Mouse (Mus musculus) spleen, postnatal 4 days (tissue): Measurements from ENCODE around the gene Rhobtb3.
"Not testable (repeated sequence)": the region's sequence is repeated elsewhere in the genome, so short reads cannot be mapped to it uniquely, and the experiment has no call there.

Experiments
- DNase-seq, 2 experiments: peaks; one replicate each; pipeline ENCODE4 v3.0.0; 2022; ENCODE audit warnings: low spot score in 2 of 2

The Rhobtb3 gene

GRCm38 (mm10) chr13:75929071-75929470, 14.7 kb downstream of the Rhobtb3 start:
- not testable (repeated sequence) for DNase-seq

DNA sequence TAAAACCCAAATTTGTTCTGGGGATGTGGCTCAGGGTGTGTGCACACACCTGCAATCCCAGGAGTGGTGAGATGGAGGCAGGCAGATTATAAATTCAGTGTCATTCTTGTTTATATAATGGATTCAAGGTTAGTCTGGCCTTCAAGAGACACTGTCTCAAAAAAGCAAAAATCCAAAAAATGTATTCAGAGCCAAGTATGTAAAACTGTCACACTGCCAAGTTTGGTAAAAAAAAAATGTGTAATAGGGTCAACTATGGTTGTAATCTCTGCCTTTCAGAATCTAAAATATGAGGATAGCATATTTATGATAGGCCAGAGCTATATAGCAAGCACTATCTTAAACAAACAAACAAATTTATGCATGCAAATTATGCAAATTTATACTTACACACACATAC, 15.8 kb downstream of the Rhobtb3 start:
- no peak for DNase-seq

GRCm38 (mm10) chr13:75914151-75914550, 29.6 kb downstream of the Rhobtb3 start:
- no peak for DNase-seq

- DNase-seq = no peak
Measured at GRCm38 (mm10) chr13:75908187-75908586, 35.5 kb downstream of the Rhobtb3 start.

DNA sequence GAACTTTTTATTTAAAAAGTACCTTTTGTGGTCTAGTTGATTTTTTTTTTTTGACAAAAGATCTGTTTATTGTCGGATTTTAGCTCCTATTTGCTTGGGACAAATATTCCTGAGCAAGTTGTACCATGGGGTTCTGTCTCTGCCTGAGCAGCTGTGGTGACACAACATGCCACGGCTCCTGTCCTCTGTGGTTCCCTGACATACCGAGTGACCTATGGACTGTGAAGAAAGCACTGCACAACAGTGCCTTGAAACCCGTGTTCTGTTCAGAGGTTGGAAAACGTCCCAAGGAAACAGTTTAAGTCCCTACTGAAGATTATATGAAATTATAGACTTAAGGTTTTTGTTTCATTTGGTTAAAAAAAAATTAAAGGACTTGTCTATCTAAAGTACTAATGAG, 36.6 kb downstream of the Rhobtb3 start:
- DNase-seq = no peak

GRCm38 (mm10) chr13:75904660-75905059, 39.1 kb downstream of the Rhobtb3 start:
- no peak for DNase-seq

DNA sequence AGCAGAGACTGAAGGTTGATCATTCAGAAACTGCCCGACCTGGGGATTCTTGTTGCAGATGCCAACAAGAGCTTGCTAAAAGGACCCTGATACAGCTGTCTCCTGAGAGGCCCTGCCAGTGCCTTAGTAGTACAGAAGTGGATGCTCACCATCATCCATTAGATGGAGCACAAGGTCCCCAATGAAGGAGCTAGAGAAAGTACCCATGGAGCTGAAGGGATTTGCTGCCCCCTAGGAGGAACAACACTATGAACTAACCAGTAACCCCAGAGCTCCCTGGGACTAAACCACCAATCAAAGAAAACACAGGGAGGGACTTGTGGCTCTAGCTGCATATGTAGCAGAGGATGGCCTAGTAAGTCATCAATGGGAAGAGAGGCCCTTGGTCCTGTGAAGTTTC, 42.8 kb downstream of the Rhobtb3 start:
- not testable (repeated sequence) for DNase-seq

- DNase-seq = no peak
Measured at GRCm38 (mm10) chr13:75892876-75893275, 50.8 kb downstream of the Rhobtb3 start.

- no peak for DNase-seq
Measured at GRCm38 (mm10) chr13:75892291-75892690, 51.4 kb downstream of the Rhobtb3 start.

GRCm38 (mm10) chr13:75891868-75892267, 51.9 kb downstream of the Rhobtb3 start:
- no peak for DNase-seq

- no peak for DNase-seq
Measured at GRCm38 (mm10) chr13:75883792-75884191, 59.9 kb downstream of the Rhobtb3 start.

DNA sequence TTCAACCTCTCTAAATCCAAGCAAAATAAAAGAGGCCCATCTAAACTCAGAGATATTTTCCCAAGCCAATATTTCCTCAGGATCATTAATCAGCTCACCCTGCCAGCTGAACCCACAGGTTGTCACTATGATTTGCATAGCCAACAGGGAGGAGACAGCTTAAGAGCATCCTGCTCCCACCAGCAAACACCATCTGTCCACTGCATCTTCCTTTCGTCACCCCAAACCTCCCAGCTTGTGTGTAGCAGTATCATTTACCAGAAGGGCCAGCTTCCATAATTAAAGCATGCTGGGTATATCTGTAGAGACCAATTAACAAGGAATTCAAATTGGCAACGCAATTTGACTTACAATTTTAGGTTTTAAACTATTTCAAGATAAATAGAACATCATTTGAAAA, 63.2 kb downstream of the Rhobtb3 start:
- no peak for DNase-seq

GRCm38 (mm10) chr13:75879756-75880155, 64.0 kb downstream of the Rhobtb3 start:
- no peak for DNase-seq

- DNase-seq = no peak
Measured at GRCm38 (mm10) chr13:75877907-75878306, 65.8 kb downstream of the Rhobtb3 start.

- DNase-seq = no peak
Measured at GRCm38 (mm10) chr13:75876592-75876991, 67.1 kb downstream of the Rhobtb3 start.

- not testable (repeated sequence) for DNase-seq
Measured at GRCm38 (mm10) chr13:75876188-75876587, 67.5 kb downstream of the Rhobtb3 start.

GRCm38 (mm10) chr13:75874608-75875376, 68.9 kb downstream of the Rhobtb3 start:
- DNase-seq = no peak

DNA sequence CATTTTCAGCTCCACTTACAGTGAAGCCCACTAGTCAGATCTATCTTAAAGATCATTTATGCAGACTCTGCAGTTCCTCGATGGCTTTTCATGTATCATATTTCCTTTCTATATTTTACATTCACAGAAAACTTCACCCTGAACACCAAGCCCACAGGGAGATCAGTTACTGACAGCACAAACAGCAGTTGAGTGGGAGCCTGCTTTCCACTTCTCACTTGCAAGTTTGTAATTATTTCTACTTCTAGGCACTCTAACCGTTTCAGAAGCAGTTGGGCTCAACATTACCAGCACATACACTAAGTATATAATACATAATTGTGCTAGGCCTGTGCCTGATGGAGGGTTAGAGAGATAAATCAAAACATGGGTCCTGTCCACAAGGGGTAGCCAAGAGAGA, 75.8 kb downstream of the Rhobtb3 start:
- DNase-seq = no peak

DNA sequence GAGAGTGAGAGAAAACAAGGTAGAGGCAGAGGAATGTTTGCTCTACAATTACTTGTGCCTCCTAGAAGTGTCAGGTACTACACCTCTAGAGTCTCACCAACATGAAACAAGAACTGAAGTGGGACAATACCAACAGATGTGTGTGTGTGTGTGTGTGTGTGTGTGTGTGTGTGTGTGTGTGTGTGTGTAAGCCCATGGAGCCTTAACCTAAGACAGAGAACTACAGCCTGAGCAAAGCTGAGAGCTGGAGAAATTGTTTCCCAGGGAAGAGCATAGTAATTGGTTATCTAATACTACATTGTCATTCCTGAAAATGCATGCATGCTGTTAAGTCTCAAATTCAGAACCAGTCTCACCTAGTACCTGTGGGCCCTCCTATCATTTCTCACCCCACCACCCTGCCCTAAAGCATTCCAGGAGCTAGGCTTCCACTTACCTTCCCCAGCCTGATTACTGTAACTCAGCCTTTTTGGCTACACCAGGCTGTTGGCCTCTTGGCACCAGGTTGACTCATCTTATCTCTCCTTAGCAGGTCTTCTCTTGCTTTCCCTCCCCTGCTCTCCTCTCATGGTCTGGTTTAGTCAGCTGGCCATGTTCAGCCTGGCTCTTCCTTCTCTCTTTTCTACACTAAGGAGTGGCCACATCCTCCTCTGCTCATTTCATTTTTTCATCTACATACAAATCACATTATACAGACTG, 78.1 kb downstream of the Rhobtb3 start:
- DNase-seq = peak in 1 of 2 experiments; percentile 50

- DNase-seq = no peak
Measured at GRCm38 (mm10) chr13:75859264-75859844, 84.4 kb downstream of the Rhobtb3 start.

DNA sequence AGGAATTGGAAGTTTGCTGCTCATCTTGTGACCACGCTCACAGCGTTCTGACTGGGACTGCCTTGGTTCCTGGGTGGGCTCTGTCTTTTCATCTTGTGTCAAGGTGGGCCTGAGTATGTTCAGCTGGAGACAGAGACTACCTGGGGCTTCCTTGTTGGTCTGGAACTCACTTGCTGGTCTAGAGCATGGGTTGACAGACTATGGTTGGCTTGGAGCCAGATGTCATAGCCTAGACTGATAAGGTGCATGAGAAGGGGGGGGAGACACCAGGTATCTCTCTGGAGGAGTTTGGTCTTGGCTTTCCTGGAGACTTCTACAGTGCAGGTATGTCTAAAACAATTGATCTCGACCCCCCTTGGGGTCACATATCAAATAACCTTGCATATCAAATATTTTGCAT, 90.6 kb downstream of the Rhobtb3 start:
- no peak for DNase-seq

DNA sequence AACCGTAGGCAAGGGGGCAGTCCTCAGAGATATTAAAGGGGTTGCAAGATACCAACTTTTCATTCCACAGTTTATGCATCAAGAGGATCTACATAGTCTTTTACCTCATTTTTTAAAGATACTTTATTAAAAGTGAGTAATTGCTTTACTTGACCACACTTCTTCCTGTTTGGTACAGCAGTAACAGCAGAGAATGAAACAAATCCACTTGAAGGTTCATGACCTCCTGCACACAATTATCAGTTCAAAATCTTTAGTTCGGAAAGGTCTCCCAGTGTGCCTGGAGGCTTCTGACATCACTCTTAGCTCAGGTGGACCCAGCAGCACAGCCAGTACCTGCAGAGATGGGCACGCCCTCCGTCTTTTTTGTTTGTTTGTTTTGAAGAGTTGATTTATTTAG, 91.7 kb downstream of the Rhobtb3 start:
- DNase-seq = no peak

- peak in 1 of 2 experiments; percentile 10 for DNase-seq
Measured at GRCm38 (mm10) chr13:75847027-75847426, 96.7 kb downstream of the Rhobtb3 start.
